Mouse (Mus musculus): ENCODE data around the gene Smarcc2. TPM values are rescaled to one million over a fixed set of nuclear protein-coding genes. Genes with fewer than 3 reads are reported as not detected.

The Smarcc2 gene
- polyA plus RNA-seq, 1 experiment from 2014 or later = 177 TPM

DNA sequence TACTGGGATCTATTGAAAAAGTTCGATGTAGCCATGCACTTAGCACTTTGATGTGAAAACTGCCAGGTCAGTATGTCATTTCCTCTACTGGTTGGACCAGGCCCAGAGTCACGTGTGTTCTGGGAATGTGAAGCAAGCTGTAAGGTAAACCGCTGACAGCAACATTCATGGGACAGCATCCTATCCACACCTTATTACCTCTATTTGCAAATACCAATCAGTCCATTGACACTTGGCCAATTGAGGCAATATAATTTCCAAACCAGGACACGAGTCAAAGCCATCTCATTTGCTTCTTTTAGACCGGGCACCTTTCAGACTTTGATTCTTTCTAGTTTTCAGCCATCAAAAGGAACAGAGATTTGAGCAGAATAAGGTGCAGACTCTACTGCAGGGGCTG is 30.0 kb upstream of the Smarcc2 start:
- WGBS = 90% methylated on average over 5 of the region's 5 CpGs
- Histone ChIP-seq H3K4me1 (replicated peaks) (no peaks in the 10 kb centered on the region), H3K4me2 (no peak overlapping the region), H3K27ac (replicated peaks) (no peak overlapping the region), H3K4me3 (no peak overlapping the region), H3K9me3 (no peaks in the 10 kb centered on the region), H3K36me3 (peaks cover 39% of the 10 kb centered on the region), H3K27me3 (no peaks in the 10 kb centered on the region), H3K9ac (no peak overlapping the region)
- ATAC-seq (ENCODE audit: low FRiP score, low read depth) = no peak

DNA sequence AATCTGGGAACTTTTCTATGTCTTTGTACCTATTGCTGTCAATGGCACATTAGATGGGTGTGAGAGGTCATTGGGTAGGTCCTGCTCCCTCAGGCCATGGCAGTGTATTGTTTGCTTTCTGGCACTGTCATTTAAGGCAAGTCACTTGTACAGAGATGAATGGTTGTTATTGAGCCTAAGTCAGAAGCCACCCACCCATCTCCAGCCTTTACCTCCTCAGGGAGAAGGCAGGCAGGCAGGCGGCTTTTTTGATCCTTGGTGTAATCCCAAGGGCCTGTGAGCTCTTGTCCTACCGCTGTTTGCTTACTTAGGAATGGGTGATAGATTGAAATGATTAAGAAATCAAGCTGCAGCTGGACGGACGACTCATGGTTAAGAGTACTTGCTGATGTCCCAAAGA is 29.6 kb upstream of the Smarcc2 start:
- no peaks in the 10 kb centered on the region for H3K27me3 ChIP-seq
- no peak overlapping the region for H3K9ac ChIP-seq
- H3K4me2 ChIP-seq = no peak overlapping the region
- 83% methylated on average over 4 of the region's 4 CpGs for WGBS
- no peaks in the 10 kb centered on the region for H3K4me1 ChIP-seq (replicated peaks)
- H3K4me3 ChIP-seq = no peak overlapping the region
- peaks cover 39% of the 10 kb centered on the region for H3K36me3 ChIP-seq
- no peak for ATAC-seq (ENCODE audit: low FRiP score, low read depth)
- H3K9me3 ChIP-seq = no peaks in the 10 kb centered on the region
- no peak overlapping the region for H3K27ac ChIP-seq (replicated peaks)

DNA sequence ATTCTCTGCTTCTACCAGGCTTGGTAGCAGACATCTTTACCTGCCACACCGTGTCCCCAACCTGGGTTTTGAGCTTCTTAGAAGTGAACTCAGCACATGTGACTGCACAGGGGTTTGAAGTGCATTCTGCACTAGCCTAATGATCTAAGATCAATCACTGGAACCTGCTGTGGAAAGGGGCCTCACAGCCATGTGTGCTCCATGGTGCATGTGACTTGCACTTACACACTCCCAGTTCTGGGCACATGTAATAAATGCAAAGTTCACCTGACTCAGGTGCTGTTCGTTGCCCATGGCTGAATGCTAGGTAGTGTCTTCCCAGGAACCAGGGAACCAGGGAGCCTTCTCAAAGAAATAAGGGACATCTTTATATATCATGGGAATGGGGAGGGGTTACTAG is 25.6 kb upstream of the Smarcc2 start:
- Histone ChIP-seq H3K4me2 (no peak overlapping the region), H3K27ac (replicated peaks) (no peak overlapping the region), H3K9me3 (no peaks in the 10 kb centered on the region), H3K9ac (no peak overlapping the region), H3K4me3 (no peak overlapping the region), H3K36me3 (peaks cover 55% of the 10 kb centered on the region), H3K4me1 (replicated peaks) (no peaks in the 10 kb centered on the region), H3K27me3 (no peaks in the 10 kb centered on the region)
- ATAC-seq (ENCODE audit: low FRiP score, low read depth) = no peak
- 94% methylated on average over 2 of the region's 2 CpGs for WGBS

DNA sequence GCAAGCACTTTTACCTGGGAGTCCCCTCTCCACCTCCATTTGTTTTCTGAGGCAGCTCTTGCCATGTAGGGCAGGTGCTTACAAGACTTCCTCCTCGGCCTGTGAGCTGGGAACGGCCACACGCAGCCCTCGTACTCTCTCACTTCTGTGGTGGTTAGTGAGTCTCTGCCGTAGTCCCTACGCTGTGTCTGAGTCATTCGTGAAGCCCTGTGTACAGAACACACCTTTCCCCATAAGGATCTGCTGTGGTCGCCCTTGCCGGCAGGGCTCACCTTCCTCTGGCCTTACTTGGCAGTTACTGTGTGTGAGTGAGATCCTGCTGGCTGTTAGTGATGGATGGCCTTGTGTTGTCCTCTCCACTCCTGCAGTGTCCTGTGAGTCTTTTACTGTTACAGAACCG is 24.4 kb upstream of the Smarcc2 start:
- no peak overlapping the region for H3K9ac ChIP-seq
- 85% methylated on average over 10 of the region's 10 CpGs for WGBS
- ATAC-seq (ENCODE audit: low FRiP score, low read depth) = no peak
- H3K36me3 ChIP-seq = peaks cover 55% of the 10 kb centered on the region
- no peaks in the 10 kb centered on the region for H3K9me3 ChIP-seq
- H3K4me2 ChIP-seq = no peak overlapping the region
- no peak overlapping the region for H3K4me3 ChIP-seq
- H3K27ac ChIP-seq (replicated peaks) = no peak overlapping the region
- no peaks in the 10 kb centered on the region for H3K4me1 ChIP-seq (replicated peaks)
- no peaks in the 10 kb centered on the region for H3K27me3 ChIP-seq

DNA sequence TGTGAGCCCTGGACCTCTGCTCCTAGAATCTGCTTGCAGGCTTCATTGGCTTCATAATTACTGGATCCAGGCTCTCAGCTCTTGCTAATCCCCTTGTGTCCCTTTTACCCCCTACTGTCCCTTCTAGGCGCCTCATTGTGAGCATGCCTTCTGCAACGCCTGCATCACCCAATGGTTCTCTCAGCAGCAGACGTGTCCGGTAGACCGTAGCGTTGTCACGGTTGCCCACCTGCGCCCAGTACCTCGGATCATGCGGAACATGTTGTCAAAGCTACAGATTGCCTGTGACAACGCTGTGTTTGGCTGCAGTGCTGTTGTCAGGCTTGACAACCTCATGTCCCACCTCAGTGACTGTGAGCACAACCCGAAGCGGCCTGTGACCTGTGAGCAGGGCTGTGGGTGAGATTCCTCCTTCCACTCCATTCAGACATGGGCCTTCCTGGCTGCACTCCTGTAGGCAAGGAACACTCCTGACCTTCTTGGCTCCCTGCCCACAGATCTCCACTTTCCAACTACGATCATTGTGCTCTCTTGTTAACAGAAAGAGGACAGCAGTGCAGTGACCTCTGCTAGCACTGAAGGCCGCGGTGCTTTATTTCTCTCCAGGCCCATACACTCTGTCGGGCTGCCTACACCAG is 23.7 kb upstream of the Smarcc2 start:
- Histone ChIP-seq H3K36me3 (peaks cover 58% of the 10 kb centered on the region), H3K27ac (replicated peaks) (no peak overlapping the region)

DNA sequence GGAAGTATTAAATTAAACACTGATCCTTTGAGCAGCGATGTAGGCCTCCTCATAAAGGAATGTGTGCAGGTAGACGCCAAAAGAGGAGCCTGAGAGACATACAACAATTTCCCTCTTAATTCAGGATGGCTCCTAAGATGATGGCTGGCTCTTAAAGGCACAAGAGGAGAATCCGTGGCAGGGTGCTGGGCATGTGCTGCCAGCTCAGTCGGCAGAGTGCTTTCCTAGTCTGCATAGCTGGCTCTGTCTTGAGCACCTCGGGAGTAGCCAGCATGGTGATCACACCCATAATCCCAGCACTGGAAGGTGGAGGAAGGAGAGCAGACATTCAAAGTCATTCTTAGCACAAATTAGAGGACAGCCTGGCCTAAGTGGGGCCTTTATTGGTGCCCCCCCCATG is 23.2 kb upstream of the Smarcc2 start:
- no peak for ATAC-seq (ENCODE audit: low FRiP score, low read depth)
- H3K4me2 ChIP-seq = no peak overlapping the region
- H3K4me1 ChIP-seq (replicated peaks) = no peaks in the 10 kb centered on the region
- H3K9me3 ChIP-seq = no peaks in the 10 kb centered on the region
- no peak overlapping the region for H3K9ac ChIP-seq
- no peak overlapping the region for H3K4me3 ChIP-seq
- 82% methylated on average over 5 of the region's 5 CpGs for WGBS
- no peak overlapping the region; the same call in 1 of the 2 replicates for H3K27ac ChIP-seq (replicated peaks)
- no peaks in the 10 kb centered on the region for H3K27me3 ChIP-seq
- H3K36me3 ChIP-seq = peaks cover 62% of the 10 kb centered on the region

More for the DNA sequence above, 23.7 kb upstream of the Smarcc2 start:
- Histone ChIP-seq H3K27me3 (no peaks in the 10 kb centered on the region), H3K9ac (no peak overlapping the region), H3K4me3 (no peak overlapping the region), H3K9me3 (no peaks in the 10 kb centered on the region), H3K4me1 (replicated peaks) (no peaks in the 10 kb centered on the region), H3K4me2 (no peak overlapping the region)
- no peak for ATAC-seq (ENCODE audit: low FRiP score, low read depth)
- 73% methylated on average over 17 of the region's 17 CpGs for WGBS

DNA sequence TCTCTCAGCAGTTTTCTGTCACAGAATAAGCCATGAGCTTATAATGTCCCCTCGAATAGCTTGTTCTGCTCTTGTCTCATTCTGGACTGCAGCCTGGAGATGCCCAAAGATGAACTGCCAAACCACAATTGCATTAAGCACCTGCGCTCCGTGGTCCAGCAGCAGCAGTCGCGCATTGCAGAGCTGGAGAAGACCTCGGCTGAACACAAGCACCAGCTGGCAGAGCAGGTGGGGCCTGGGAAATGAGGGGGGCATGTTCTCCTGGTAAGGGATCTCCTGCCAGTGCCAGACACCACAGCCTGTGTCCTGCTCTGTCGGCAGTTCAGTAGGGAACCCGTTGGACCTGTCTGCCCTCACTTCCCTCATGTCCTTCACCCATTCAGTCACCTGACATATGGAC is 22.7 kb upstream of the Smarcc2 start:
- H3K27ac ChIP-seq (replicated peaks) = no peak overlapping the region; the same call in 1 of the 2 replicates

DNA sequence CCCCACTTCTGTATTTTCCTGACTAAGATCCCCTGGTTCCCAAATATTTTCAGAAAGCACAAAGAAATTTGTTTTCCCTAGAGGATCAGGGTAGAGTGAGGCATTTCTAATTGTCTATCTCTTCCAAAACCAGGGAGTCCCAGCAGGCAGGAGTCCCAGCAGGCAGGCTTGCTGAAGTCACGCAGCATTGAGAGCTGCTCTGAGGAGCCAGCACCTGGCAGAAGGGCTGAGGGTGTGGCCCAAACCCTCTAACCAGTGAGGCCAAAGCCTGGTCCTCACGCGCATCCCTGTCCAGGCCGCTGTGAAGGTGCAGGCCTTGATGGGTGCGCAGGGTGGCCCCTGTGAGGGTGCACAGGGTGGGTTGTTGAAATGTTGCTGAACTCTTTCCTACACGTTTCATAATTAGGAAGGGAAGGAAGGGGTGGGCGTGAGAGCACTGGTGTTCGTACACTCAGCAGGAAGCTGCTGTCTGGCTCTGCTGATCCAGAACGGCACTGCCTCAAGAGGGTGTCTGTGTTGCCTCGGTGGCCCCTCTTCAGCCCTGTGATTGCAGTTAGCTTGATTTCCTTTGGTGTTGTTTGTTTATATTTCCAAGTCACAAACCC is 20.3 kb upstream of the Smarcc2 start:
- H3K27ac ChIP-seq (replicated peaks) = no peak overlapping the region
- H3K9me3 ChIP-seq = no peaks in the 10 kb centered on the region
- H3K4me3 ChIP-seq = no peak overlapping the region
- ATAC-seq (ENCODE audit: low FRiP score, low read depth) = no peak
- H3K27me3 ChIP-seq = no peaks in the 10 kb centered on the region
- no peaks in the 10 kb centered on the region for H3K4me1 ChIP-seq (replicated peaks)
- peaks cover 51% of the 10 kb centered on the region for H3K36me3 ChIP-seq
- WGBS = 85% methylated on average over 10 of the region's 10 CpGs
- H3K4me2 ChIP-seq = no peak overlapping the region
- no peak overlapping the region for H3K9ac ChIP-seq

More for the DNA sequence above, 22.7 kb upstream of the Smarcc2 start:
- H3K4me1 ChIP-seq (replicated peaks) = no peaks in the 10 kb centered on the region
- H3K4me2 ChIP-seq = no peak overlapping the region
- peaks cover 60% of the 10 kb centered on the region for H3K36me3 ChIP-seq
- H3K9me3 ChIP-seq = no peaks in the 10 kb centered on the region
- no peak for ATAC-seq (ENCODE audit: low FRiP score, low read depth)
- H3K27me3 ChIP-seq = no peaks in the 10 kb centered on the region
- H3K4me3 ChIP-seq = no peak overlapping the region
- whole genome bisulfite sequencing = 74% methylated on average over 8 of the region's 8 CpGs
- no peak overlapping the region for H3K9ac ChIP-seq

DNA sequence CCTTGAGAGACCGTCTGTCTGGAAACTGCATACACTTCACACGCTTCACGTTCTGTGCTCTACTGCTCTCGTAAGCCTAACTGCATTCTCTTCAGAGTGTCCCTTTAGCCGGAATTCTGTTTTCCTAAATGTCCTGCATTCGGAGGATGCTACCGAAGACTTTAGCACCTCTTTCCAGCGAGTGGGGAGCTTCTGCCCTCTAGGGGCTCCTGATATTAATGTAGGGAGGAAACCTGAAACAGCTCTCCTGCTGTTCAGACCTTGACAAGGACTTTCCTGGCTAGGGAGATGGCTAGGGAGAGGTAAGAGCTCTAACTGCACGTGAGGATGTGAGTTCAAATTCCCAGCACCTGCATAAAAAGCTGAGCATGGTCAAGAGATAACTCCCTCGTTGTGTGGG is 18.6 kb upstream of the Smarcc2 start:
- H3K27ac ChIP-seq (replicated peaks) = no peak overlapping the region
- ATAC-seq (ENCODE audit: low FRiP score, low read depth) = no peak
- no peak overlapping the region for H3K9ac ChIP-seq
- H3K4me3 ChIP-seq = no peak overlapping the region
- H3K27me3 ChIP-seq = no peaks in the 10 kb centered on the region
- H3K4me1 ChIP-seq (replicated peaks) = no peaks in the 10 kb centered on the region
- H3K9me3 ChIP-seq = no peaks in the 10 kb centered on the region
- WGBS = 65% methylated on average over 10 of the region's 10 CpGs
- H3K4me2 ChIP-seq = no peak overlapping the region
- H3K36me3 ChIP-seq = peaks cover 51% of the 10 kb centered on the region

DNA sequence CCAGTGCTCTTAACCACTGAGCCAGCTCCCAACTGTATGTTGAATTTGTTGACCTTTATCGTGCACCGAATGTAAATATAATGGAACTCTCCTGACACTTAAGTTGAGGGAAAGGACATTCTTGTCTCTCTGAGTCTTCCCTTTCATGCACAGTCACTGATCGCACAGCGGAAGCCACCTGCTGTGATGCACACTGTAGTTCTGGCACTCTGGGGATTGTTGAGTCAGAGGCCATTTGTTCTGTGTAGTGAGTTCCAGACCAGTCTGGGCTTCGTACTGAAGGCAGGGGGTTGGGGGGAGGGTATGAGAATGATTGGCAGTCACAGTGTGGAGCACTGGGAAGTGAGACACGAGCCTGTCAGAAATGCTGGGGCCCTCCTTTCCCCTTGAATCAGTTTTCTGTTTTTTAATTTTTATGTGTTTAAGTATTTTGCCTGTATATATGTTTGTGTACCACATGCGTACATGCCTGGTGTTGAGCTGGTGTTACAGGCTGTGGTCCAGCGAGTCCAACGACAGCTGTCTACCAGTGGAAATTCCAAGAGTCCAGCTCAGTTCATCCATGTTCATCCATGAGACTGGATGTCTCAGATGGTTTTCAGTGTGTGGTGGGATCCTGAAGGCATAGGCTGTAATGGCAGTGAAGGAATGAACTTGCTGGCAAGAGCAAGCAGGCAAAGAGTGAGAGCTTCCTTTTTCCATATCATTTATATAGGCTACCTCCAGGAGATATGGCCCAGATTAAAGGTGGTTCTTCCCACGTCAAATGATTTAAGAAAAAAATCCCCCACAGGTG is 17.5 kb upstream of the Smarcc2 start:
- Histone ChIP-seq H3K4me2 (no peak overlapping the region), H3K4me1 (replicated peaks) (no peaks in the 10 kb centered on the region), H3K27me3 (no peaks in the 10 kb centered on the region), H3K27ac (replicated peaks) (no peak overlapping the region), H3K9ac (no peak overlapping the region), H3K36me3 (peaks cover 41% of the 10 kb centered on the region), H3K9me3 (no peaks in the 10 kb centered on the region), H3K4me3 (no peak overlapping the region)
- no peak for ATAC-seq (ENCODE audit: low FRiP score, low read depth)
- WGBS = 73% methylated on average over 10 of the region's 10 CpGs

DNA sequence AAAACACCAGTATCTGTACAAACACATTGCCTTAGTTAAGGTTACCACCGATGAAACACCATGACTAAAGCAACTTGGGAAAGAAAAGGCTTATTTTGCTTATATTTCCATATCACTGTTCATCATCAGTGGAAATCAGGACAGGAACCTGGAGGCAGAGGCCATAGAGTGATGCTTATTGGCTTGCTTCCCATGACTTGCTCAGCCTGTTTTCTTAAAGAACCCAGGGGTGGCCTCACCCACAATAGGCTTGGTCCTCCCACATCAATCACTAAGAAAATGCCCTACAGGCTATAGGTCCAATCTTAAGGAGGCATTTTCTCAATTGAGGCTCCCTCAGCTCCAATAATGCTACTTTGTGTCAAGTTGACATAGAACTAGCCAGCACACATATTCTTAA is 16.3 kb upstream of the Smarcc2 start:
- Histone ChIP-seq H3K9ac (no peak overlapping the region), H3K9me3 (no peaks in the 10 kb centered on the region), H3K27me3 (no peaks in the 10 kb centered on the region), H3K4me2 (no peak overlapping the region), H3K4me3 (no peak overlapping the region), H3K36me3 (peaks cover 30% of the 10 kb centered on the region), H3K4me1 (replicated peaks) (no peaks in the 10 kb centered on the region), H3K27ac (replicated peaks) (no peak overlapping the region)
- no peak for ATAC-seq (ENCODE audit: low FRiP score, low read depth)
- 93% methylated on average over 1 of the region's 1 CpGs for WGBS

DNA sequence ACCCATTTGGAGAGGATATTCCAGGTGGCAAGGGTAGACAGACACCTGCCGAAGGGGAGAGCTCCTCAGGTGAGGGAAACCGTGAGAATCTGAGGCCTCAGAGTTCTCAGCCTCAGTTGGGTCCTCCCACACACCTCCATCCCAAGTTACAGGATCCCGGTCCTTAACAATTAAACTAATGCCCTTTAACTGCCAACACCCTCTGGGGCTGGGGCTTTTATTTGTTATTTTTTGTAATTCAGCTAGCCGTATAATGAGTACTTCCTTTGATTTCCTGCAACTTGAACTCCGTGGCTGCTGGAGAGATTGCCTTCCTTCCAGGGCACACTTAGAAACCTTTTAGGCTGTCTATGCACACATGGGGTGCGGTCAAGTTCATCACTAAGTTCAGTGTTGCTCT is 14.7 kb upstream of the Smarcc2 start:
- no peak overlapping the region for H3K27ac ChIP-seq (replicated peaks)
- H3K4me1 ChIP-seq (replicated peaks) = no peaks in the 10 kb centered on the region
- 77% methylated on average over 6 of the region's 6 CpGs for WGBS
- peaks cover 15% of the 10 kb centered on the region for H3K36me3 ChIP-seq
- ATAC-seq (ENCODE audit: low FRiP score, low read depth) = no peak
- no peaks in the 10 kb centered on the region for H3K27me3 ChIP-seq
- no peak overlapping the region for H3K9ac ChIP-seq
- no peak overlapping the region for H3K4me3 ChIP-seq
- no peaks in the 10 kb centered on the region for H3K9me3 ChIP-seq
- H3K4me2 ChIP-seq = no peak overlapping the region

Data from hindbrain, embryonic 15.5 days (tissue).